Mouse (Mus musculus): Measurements from ENCODE around the gene Cul3. TPM values are rescaled to one million over a fixed set of nuclear protein-coding genes. Genes with fewer than 3 reads are reported as not detected.

Gene Cul3
- total RNA-seq (2023): 100 to 1,000 TPM; 108 to 113 TPM

DNA sequence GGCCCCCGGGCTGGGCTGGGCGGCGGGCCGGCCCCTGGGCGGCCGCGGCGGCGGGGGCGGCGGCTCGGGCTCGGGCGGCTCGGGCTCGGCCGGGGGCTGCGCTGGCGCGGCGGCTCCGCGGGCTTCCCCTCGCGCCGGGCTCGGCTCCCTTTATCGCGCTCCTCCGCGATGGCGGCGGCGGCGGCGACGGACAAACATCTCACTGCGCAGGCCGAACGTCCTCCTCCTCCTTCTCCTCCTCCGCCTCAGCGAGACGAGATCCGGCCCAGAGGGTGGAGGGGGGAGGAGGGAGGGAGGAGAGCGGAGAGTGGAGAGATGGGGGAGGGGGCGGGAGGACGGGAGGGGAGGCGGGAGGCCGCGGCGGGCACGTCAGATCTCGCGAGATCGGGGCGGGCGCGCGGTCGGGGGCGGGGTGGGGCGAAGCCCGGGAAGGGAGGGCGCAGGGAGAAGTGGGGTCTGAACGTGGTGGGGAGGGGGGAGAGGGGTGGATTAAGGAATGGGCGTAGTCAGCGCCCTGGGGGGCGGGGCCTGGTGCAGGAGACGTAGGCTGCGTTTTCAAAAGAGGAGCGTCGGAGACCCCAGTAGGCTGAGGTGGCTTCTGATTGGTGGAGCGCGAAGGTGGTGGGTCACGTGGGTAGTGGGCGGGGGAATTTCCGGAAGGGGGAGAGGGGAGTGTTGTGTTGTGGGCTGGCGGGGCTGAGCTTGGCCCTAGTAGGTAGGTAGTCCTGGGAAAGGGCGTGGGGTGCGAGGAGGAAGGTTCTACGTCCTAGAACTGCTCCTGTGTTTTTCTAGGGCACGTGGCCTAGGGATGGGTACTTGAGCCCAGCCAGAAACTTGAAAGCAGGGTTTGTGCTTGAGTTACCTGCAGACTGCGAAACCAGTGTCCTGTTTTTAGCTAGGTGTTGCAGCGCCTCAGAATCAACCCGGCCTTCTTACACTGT, at the start of gene Cul3:
Gene Cul3, minus strand, starts transcription at position 45 of the 941 bp plus-strand sequence.

DNA sequence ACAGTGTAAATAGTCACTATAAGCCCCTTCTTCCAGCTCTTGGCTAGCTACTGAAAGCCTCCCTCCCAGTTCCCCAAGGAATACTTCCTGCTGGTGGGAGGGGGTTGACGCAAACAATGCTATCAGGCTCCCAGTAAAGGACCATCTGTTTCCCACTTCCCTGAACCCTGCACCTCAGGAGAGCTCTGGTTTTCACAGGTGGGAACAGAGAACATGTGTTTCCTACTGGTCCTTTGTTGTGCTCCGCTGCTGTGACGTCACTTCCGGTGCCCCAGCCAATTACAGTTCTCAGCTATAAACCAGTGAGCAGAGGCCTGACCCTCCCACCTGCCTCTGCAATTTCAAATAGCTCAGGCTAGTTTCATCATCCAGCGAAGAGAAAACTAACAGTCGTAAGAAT, 122.0 kb downstream of the Cul3 start, which contains the start of gene Fam124b:
Gene Fam124b, minus strand, starts transcription at position 206 of the 400 bp plus-strand sequence.

Other genes starting within 250 kb of the Cul3 start
- gene Fam124b, start 122.0 kb downstream of the Cul3 start, total RNA-seq (2023): under 1 TPM; 0.24 to 0.39 TPM
- not detected for gene Gm45261, start 121.0 kb upstream of the Cul3 start, total RNA-seq (2023)

Measured in monocyte, adult 59 days (primary cell).